Mouse (Mus musculus): ENCODE results near the gene Myo1h.

The Myo1h gene

DNA sequence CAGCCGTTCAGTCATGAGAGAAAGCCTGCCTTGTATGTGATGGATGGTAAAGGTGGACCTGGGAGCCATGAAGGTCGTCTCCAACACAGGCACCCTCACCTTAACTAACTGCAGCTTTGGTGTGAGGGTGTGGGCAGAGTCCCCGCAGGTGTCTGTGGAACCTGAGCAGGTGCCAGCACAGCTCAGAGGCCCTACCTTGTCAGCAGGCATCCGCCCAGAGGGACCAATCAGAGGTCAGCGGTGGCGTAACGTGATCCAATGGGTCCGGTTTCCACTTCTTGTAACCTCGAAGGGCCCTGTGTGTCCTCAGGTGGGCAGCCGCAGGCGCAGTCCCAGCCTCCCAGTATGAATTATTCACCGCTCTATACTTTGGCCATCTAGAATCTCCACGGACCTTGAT, at the start of gene Myo1h:
Myo1h (plus strand) TSS at position 293 of the 400 bp plus-strand sequence.
- no peak for DNase-seq (ENCODE audit: low spot score in 2 of 2)

GRCm38 (mm10) chr5:114239737-114240136, 49.2 kb upstream of the Myo1h start:
- no peak for DNase-seq (ENCODE audit: low spot score in 2 of 2)

DNA sequence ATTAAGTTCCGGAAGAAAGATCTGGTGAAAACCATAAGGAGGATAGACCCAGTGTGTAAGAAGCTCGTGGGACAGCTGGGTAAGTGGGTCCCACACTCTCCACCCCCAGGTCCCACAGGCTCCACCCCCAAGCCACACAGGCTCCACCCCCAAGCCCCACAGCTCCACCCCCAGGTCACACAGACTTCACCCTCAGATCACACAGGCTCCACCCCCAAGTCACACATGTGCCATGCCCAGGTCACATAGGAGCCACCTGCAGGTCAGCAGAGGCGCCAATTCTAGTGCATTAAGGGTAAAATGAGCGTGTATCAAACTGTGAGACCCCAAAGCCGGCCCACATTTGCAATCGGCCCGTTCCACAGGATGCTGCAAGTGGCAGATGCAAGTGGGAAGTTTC, 42.5 kb upstream of the Myo1h start:
- no peak for DNase-seq (ENCODE audit: low spot score in 2 of 2)

DNA sequence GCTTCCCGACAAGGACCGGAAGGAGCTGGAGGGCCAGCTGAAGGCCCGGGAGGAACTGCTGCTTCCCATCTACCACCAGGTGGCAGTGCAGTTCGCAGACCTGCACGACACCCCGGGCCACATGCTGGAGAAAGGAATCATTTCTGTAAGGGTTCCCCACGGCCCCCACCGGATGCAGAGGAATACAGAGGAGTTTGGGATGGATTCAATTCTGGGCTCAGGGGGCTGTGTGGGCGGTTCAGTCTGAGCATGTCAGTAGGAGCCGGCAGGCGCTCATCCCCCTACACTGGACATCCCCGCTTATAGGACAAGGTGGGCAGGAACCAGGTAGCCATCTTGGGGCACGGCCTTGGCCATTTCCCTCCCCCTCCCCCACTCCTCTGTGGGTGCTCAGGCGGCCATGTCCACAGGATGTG, 40.8 kb upstream of the Myo1h start:
- DNase-seq (ENCODE audit: low spot score in 2 of 2): peak; percentile 13 to 37

GRCm38 (mm10) chr5:114259495-114259894, 29.5 kb upstream of the Myo1h start:
- DNase-seq (ENCODE audit: low spot score in 2 of 2): no peak

DNA sequence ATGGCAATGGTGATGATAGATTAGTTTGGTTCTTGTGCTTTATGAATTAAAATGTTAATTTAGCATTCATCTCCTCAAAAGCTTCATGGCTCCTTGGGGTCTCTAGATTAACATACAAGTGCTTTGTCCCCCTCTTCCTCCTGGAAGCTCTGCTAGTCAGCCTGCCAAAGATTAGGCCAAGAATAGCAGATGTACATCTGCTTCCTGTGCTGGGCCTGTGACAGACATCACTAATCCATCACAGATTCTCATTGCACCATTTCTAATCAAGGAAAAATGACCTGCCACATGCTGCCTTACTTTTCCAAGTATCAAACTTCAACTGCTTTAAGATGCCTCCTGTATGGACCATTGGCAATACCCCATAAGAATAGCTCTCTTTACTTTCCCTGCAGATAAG, 27.5 kb upstream of the Myo1h start:
- DNase-seq (ENCODE audit: low spot score in 2 of 2): no peak

GRCm38 (mm10) chr5:114264030-114264459, 24.9 kb upstream of the Myo1h start:
- no peak for DNase-seq (ENCODE audit: low spot score in 2 of 2)

GRCm38 (mm10) chr5:114264791-114265190, 24.2 kb upstream of the Myo1h start:
- no peak for DNase-seq (ENCODE audit: low spot score in 2 of 2)

DNA sequence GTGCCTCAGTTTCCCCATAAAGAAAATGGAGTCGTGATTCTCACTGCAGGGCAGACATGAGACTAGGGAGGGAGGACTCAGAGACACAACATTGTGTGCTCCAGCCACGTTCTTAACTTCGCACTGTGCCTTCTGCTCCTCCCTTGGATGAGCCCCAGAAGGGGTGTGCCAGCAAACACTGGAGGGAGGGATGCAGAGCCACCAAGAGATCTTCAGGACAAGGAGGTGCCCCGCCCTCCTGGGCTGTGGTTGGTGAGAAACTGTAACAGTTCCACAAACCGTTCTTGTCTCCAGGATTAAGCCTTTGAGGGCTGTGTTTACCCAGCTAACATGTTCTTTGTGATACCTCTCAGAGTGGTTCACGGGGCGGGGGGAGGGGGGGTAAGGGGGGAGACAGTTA, 20.3 kb upstream of the Myo1h start:
- DNase-seq (ENCODE audit: low spot score in 2 of 2): no peak

GRCm38 (mm10) chr5:114269499-114269898, 19.5 kb upstream of the Myo1h start:
- DNase-seq (ENCODE audit: low spot score in 2 of 2): no peak

- DNase-seq (ENCODE audit: low spot score in 2 of 2): no peak
Measured at GRCm38 (mm10) chr5:114269984-114270383, 19.0 kb upstream of the Myo1h start.

GRCm38 (mm10) chr5:114273693-114274402, 15.1 kb upstream of the Myo1h start, which contains the start of gene Foxn4:
Gene Foxn4, minus strand, starts transcription at chr5:114273807.
- no peak for DNase-seq (ENCODE audit: low spot score in 2 of 2)

DNA sequence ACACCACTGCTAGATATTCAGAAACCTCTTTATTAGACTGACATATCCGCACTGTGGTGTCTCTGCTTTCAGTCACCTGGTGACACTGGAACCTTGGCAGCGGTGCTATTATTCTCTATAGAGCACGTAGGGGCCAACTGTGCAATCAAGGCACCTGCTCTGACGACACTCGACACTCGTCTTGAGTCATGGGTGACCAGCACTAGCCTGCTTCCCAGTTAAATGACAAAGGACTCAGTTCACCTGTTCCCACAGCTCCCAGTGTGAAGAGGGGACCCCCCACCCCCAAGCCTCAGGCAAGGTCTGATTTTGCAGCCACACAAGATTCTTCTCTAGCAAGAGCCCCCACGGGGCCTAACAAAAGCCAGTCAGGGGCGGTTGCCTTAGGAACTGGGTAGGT, 13.6 kb upstream of the Myo1h start:
- DNase-seq (ENCODE audit: low spot score in 2 of 2): no peak

DNA sequence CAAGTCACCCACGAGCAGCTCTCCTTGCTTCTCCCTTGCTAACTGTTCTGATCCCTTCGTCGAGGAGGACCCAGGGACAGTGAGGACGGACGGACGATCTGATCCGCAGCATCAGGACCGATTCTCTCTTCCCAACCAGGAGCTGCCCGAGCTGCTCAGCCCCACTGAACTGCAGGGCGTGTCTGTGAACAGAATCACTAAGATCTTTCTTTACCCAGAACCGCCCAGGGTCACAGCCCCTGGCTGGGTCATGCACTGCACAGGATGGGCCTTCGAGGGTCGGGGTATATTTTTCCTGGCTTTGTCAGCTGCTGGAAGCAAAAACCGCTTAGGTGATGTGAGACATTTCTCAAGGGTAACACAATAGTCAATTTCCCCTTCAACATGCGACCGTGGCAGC, 13.0 kb upstream of the Myo1h start:
- DNase-seq (ENCODE audit: low spot score in 2 of 2): no peak

- DNase-seq (ENCODE audit: low spot score in 2 of 2): no peak
Measured at GRCm38 (mm10) chr5:114279382-114280143, 9.4 kb upstream of the Myo1h start.

DNA sequence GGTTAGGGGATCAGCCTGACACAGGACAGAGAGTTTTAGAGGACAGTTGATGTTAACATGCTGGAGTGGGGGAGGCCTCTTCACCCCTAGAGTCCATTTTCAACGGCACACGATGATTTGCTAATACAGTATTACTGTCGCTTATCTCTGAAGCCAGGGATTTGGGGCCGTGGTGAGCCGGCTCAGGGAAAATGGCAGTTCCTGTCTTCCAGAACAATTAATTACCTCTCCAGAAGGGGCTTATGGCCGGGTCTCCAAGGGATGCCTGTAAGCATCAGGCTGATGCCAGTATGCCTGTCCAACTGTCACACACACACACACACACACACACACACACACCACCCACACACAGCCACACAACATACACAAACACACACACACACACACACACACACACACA, 6.6 kb upstream of the Myo1h start:
- no peak for DNase-seq (ENCODE audit: low spot score in 2 of 2)

DNA sequence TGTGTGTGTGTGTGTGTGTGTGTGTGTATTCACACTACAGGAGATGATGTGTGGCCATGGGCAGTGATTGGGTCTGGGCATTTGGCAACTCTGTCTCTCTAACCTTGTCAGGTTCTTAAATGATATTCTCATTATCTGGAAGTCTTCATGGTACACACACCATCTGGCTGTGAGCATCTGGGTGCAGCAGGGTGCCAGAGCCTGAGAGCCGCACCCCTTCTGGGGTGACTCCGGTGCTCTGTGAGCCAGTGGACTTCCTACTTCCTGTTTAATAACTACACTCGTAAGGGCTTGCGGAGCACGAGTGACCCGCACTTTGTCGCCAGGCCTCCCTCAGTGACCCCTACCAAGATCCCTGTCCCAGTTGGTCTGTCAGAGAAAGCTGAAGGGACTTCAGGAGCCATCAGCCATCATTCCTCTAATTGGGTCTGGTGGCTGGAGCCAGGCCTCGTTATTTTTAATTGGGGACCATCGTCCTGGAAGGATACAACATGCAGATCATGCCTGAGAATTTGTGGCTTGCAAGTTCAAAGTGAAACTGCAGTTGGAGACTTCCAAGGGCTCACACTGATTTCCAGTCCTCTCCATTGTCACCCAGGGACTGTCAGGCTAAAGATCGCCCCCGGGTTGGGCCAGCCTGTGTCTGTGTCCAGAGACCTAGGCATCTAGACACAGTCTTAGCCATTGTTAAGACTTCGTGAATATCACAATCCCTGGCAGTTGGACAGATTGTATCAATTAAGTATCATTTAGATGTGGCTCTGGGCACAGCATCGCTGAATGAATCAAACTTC, 4.2 kb upstream of the Myo1h start:
- no peak for DNase-seq (ENCODE audit: low spot score in 2 of 2)

GRCm38 (mm10) chr5:114285398-114285700, 3.6 kb upstream of the Myo1h start:
- no peak for DNase-seq (ENCODE audit: low spot score in 2 of 2)

DNA sequence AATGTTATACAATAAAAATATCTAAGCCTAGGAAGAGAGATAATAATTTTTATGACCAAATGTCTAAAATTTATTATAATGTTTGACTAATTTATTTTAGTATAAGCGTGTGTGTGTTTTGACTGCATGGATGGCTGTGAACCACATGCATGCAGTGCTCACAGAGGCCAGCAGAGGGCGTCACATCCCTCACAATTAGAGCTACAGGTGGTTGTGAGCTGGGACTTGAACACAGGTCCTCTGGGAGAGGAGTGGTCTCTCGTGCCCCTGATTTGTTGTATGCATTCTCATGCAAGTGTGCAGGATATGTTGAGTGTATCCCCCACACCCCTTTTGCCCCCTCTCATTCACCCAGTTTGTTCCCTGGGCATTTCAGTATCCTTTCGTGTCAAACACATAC, 2.9 kb upstream of the Myo1h start:
- no peak for DNase-seq (ENCODE audit: low spot score in 2 of 2)

DNA sequence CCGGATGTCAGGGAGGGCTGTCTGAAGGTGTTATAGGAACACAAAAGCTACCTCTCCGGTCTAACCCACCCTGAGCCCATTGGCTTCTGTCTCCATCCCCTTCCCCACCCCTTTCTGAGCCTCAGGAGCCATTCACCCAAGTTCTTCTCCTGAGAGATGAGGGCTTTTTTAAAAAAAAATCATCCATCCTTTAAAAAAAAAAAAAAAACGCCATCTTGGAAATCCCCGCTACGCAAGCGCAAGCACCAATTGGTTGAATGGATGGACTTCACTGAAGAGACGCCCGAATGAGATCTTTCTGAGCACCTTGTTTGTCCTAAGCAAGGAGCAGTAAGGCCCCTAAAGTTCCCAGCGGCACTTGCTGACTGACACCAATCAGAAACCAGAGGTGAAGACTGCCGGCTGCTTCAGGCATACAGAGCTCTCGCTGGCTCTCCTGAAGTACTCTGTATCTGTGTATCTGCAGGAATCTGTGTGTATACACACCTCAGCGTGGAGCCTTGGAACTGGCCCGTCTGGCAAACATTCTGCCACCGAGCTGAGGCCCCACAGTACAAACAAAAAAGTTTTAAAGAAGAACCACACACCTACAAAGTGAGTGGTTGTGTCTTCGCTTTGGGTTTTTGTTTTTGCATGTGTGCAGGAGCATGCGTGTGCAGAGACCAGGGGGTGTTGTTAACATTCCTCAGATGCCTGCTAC, 1.9 kb upstream of the Myo1h start:
- no peak for DNase-seq (ENCODE audit: low spot score in 2 of 2)

DNA sequence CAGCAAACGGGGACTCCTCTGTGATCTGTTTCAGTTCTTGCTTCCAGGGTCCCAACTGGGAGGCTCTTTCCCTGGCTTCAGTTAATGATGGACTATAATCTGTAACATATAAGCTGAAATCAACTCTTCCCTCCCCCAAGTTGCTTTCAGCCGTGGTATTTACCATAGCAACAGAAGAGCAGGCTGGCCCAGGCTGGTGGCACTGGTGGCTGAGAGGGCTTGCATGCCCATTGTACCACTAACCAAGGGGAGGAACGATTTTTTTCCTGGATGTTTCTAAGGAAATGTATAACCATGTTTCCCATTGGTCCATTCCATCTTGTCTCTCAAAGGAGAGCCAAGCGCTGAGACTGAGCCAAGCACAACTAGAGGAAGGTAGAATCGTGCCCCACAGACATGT, 570 bp upstream of the Myo1h start:
- no peak for DNase-seq (ENCODE audit: low spot score in 2 of 2)

DNA sequence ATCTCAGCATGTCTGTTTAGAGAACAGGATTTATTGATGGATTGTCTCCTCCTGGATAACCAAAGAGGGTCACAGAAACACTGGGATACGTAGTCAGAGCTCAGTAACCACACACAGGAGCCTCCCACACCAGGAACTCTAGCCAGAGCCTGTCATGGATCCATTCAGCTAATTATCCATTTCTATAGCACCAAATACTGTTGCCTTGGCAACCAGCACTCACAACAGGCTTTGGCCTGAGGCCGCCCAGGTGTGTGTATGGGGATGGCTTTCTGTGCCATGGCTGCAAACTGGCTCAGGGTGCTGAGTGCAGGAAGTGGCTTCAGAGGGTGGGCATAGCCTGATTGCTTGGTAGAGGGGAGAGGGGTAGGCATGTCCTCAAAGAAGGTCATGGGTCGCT, 1.0 kb downstream of the Myo1h start:
- no peak for DNase-seq (ENCODE audit: low spot score in 2 of 2)
